Mouse (Mus musculus) hindbrain, embryonic 13.5 days (tissue): ENCODE results near the gene Dna2. TPM values are rescaled to one million over a fixed set of nuclear protein-coding genes. Genes with fewer than 3 reads are reported as not detected.

Experiments used
- ATAC-seq: fragments of 200-750 bp; cut with Nextera tagmentation; 2 replicates; pipeline ENCODE4 v1.8.0; 2017; ENCODE audit warnings: moderate TSS enrichment; ENCODE audit not compliant: low FRiP score
- H3K27ac ChIP-seq: fragments of 300-500 bp; sonication (generic); 2 replicates; pipeline ENCODE4 v1.5.1; 2015; ENCODE audit warnings: inconsistent platforms, mild to moderate bottlenecking, moderate library complexity
- H3K27me3 ChIP-seq: fragments of 300-500 bp; sonication (generic); 2 replicates; pipeline ENCODE4 v1.6.1; 2015; ENCODE audit warnings: mild to moderate bottlenecking, inconsistent platforms
- H3K36me3 ChIP-seq: fragments of 300-500 bp; sonication (generic); 2 replicates; pipeline ENCODE4 v1.6.1; 2015; ENCODE audit warnings: mild to moderate bottlenecking, inconsistent platforms
- H3K4me1 ChIP-seq: fragments of 300-500 bp; sonication (generic); replicated peaks from 2 replicates; pipeline ENCODE4 v1.6.1; 2015; ENCODE audit warnings: inconsistent platforms
- H3K4me2 ChIP-seq: fragments of 300-500 bp; sonication (generic); 2 replicates; pipeline ENCODE4 v1.6.1; 2015; ENCODE audit warnings: inconsistent platforms, mild to moderate bottlenecking, moderate library complexity
- H3K4me3 ChIP-seq: fragments of 300-500 bp; sonication (generic); 2 replicates; pipeline ENCODE4 v1.5.1; 2015; ENCODE audit warnings: mild to moderate bottlenecking, inconsistent platforms
- H3K9ac ChIP-seq: fragments of 300-500 bp; sonication (generic); 2 replicates; pipeline ENCODE4 v1.6.1; 2015; ENCODE audit warnings: mild to moderate bottlenecking, inconsistent platforms
- H3K9me3 ChIP-seq: fragments of 300-500 bp; sonication (generic); 2 replicates; pipeline ENCODE4 v1.6.1; 2016; ENCODE audit warnings: inconsistent platforms
- WGBS: fragments of 180-500 bp; shearing (Covaris S2); methylation state at CpG from one replicate; pipeline ENCODE4 v1.1.7; 2015; 5-methylcytosine and 5-hydroxymethylcytosine counted together
- polyA plus RNA-seq: library from polyadenylated mRNA; unstranded; fragments of >200 nt; fragmentation: Nextera tagmentation; extraction: Ambion mirVana; gene quantifications from 2 replicates; pipeline ENCODE4 v1.2.1, GENCODE M21; 2015

Gene Dna2
- polyA plus RNA-seq, 1 experiment from 2014 or later = 5.1 TPM

DNA sequence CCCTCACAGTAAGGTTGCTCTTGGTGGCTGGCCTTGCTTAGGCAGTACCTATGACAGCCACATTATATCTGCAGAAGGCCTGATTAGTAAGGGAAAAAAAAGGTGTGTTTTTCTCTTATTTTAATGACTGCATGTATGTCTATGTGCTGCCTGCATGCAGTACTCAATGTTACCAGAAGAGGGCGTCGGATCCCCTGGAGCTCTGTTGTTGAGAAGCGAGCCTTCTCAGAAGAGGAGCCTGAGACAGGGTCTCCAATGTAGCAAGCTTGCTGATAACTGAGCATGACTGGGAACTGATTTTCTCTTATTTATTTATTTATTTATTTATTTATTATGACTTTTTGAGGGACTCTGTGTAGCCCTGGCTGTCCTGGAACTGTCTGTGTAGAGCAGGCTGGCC is 40.5 kb downstream of the Dna2 start:
- H3K36me3 ChIP-seq = peaks cover 93% of the 10 kb centered on the region
- ATAC-seq = no peak
- 24% methylated on average over 3 of the region's 3 CpGs for WGBS

DNA sequence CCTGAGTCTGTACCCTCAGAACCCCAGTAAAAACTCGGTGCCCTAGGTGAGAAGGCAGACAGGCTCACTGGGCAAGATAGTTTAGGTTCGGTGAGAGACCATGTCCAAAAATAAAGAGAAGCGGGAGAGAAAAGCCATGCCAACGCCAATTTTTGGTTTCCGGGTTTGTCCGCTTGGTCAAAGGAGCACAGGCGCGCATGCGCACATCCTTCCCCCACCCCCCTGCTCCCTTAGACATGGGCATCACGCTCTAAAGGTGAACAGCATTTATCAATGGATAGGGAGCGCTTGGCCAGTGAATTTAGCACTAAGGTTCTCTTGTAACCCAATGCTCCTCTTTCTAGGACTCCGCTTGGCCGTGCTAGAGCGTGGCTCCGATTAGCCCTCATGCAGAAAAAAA is 43.8 kb downstream of the Dna2 start:
- Histone ChIP-seq H3K27me3 (no peaks in the 10 kb centered on the region), H3K4me1 (no peaks in the 10 kb centered on the region), H3K4me3 (no peak overlapping the region), H3K36me3 (peaks cover 93% of the 10 kb centered on the region), H3K9me3 (no peaks in the 10 kb centered on the region), H3K4me2 (no peak overlapping the region), H3K9ac (no peak overlapping the region), H3K27ac (no peak overlapping the region)
- 92% methylated on average over 15 of the region's 15 CpGs for WGBS
- ATAC-seq = no peak

More for the DNA sequence above, 40.5 kb downstream of the Dna2 start:
- no peak overlapping the region for H3K4me2 ChIP-seq
- H3K4me3 ChIP-seq = no peak overlapping the region
- no peaks in the 10 kb centered on the region for H3K27me3 ChIP-seq
- H3K9me3 ChIP-seq = no peaks in the 10 kb centered on the region
- H3K27ac ChIP-seq = no peak overlapping the region
- no peak overlapping the region for H3K9ac ChIP-seq
- H3K4me1 ChIP-seq = peaks cover under 1% of the 10 kb centered on the region; the same call in 1 of the 2 replicates

DNA sequence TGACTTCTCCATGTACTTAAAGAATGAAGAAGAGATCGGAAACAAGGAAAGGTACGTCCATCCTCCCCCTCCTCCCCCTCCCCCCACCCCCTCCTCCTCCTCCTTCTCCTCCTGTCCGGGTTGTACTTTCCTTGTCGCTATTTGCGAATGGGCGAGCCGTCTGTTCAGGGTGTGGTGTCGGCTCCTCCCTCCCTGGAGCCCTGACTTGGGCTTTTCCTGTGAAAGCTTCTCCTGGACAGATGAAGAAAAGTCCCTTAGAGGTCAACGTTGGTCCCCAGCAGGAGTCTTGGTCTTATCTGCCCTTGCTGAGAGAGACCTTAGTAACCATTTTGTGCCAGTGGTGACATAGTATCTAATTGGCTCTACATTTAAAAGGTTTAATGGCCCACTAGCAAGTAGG is 47.2 kb downstream of the Dna2 start:
- Histone ChIP-seq H3K4me2 (no peak overlapping the region), H3K27ac (no peak overlapping the region), H3K4me1 (no peaks in the 10 kb centered on the region), H3K27me3 (no peaks in the 10 kb centered on the region), H3K4me3 (no peak overlapping the region), H3K9me3 (no peaks in the 10 kb centered on the region), H3K9ac (no peak overlapping the region), H3K36me3 (peaks cover 95% of the 10 kb centered on the region)
- WGBS = 97% methylated on average over 7 of the region's 9 CpGs
- ATAC-seq = no peak

DNA sequence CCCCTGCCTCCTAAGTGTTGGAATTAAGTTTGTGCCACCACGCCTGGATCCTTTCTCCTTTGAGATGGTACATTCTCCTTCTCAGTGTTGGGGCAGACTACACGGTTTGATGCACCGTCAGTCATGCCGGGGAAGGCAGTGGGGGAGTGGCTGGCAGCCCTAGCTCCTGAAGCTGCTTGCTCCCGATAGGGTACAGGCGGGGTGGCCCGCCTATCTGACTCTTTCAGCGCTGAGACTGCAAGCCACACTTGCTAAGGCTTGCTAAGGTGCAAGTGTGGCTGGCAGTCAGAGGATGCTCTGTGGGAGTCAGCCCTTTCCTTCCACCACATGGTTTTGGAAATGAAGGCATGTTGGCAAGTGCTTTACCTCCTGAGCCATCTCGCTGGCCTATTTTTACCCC is 53.8 kb downstream of the Dna2 start:
- H3K36me3 ChIP-seq = peaks cover 93% of the 10 kb centered on the region
- no peaks in the 10 kb centered on the region for H3K4me1 ChIP-seq
- H3K9ac ChIP-seq = no peak overlapping the region
- WGBS = 72% methylated on average over 9 of the region's 9 CpGs
- no peaks in the 10 kb centered on the region for H3K9me3 ChIP-seq
- no peak for ATAC-seq
- H3K27me3 ChIP-seq = no peaks in the 10 kb centered on the region
- H3K27ac ChIP-seq = no peak overlapping the region
- H3K4me2 ChIP-seq = no peak overlapping the region
- H3K4me3 ChIP-seq = no peak overlapping the region

DNA sequence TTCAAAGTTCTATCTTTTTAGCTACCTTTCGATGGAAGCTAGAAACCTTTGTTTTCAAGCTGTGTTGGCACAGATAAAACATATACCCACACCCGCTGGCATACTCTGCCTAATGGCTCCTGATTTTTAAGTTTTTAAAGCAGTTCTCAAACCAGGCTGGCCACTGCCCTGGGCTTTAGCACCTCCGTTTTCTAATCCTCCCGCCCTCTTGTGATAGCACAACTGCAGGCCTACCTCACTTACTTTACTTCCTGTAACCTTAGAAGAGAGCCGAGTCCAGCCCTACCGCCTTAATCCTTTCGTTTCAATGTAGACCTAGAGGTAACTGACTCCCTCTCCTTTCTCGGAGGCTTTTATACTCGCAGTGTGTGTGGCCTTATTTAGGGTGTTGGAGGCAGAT is 56.4 kb downstream of the Dna2 start:
- H3K9me3 ChIP-seq = no peaks in the 10 kb centered on the region
- ATAC-seq = no peak
- H3K4me3 ChIP-seq = no peak overlapping the region
- no peak overlapping the region for H3K9ac ChIP-seq
- no peak overlapping the region for H3K27ac ChIP-seq
- peaks cover 94% of the 10 kb centered on the region for H3K36me3 ChIP-seq
- no peak overlapping the region for H3K4me2 ChIP-seq
- WGBS = 86% methylated on average over 9 of the region's 9 CpGs
- no peaks in the 10 kb centered on the region for H3K4me1 ChIP-seq
- no peaks in the 10 kb centered on the region for H3K27me3 ChIP-seq

DNA sequence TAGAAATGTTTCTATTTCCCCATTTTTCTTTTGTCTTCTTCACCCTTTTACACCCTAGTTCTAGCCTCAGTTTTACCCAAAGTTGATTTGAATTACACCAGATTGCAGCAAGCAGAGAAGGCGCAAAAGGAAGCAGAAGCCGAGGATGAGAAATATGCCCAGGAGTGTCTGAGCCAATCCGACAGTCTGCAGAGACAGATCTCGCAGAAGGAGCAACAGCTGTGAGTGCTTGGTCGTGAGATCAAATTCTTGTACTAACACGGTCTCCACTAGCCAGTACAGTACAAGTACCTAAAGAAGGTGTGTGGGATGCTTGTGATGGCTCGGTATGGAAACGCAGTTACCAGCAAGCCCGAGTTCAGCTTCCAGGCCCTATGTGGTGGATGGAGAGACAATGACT is 57.7 kb downstream of the Dna2 start:
- ATAC-seq = no peak
- peaks cover 91% of the 10 kb centered on the region for H3K36me3 ChIP-seq
- H3K4me2 ChIP-seq = no peak overlapping the region
- H3K9me3 ChIP-seq = no peaks in the 10 kb centered on the region
- H3K27ac ChIP-seq = no peak overlapping the region
- H3K4me1 ChIP-seq = no peaks in the 10 kb centered on the region
- 92% methylated on average over 9 of the region's 9 CpGs for WGBS
- H3K9ac ChIP-seq = no peak overlapping the region
- no peaks in the 10 kb centered on the region for H3K27me3 ChIP-seq
- H3K4me3 ChIP-seq = no peak overlapping the region

DNA sequence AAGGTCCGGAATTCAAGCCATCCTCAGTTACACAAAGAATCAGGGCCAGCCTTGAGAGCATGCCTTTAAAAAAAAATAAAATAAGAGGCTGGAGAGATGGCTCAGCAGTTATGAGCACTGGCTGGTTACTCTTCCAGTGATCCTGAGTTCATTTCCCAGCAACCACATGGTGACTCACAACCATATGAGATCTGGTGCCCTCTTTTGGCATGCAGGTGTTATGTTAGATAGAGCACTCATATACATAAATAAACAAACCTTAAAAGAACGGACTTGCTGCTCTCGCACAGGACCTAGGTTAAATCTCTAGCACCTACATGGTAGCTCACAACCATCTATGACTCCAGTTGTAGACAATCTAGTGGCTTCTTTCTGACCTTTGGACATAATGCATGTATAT is 61.4 kb downstream of the Dna2 start:
- WGBS = 78% methylated on average over 3 of the region's 3 CpGs
- peak overlapping the region; percentile 2; the same call in 1 of the 2 replicates for H3K27ac ChIP-seq
- H3K4me1 ChIP-seq = no peaks in the 10 kb centered on the region
- H3K9me3 ChIP-seq = no peaks in the 10 kb centered on the region
- H3K4me3 ChIP-seq = no peak overlapping the region
- no peak overlapping the region for H3K4me2 ChIP-seq
- ATAC-seq = no peak
- H3K27me3 ChIP-seq = no peaks in the 10 kb centered on the region
- H3K36me3 ChIP-seq = peaks cover 91% of the 10 kb centered on the region
- H3K9ac ChIP-seq = no peak overlapping the region

DNA sequence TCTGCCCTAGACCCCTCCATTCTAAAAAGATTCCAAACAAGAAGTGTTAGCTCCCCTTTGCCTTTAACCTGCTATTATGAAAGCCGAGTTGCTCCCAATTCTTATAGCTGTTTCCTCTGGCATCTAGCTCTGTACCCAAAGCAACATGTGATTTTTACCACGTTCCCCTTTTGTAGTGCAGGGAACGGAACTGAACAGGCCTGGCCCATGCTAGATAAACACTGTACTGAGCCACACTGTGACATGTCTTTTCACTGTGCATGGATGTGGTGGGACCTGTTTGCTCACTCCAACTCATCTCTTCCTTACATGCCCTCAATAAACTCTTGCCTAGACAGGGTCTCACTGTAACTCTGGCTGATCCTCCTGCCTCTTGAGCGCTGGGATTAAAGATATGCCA is 63.4 kb downstream of the Dna2 start:
- Histone ChIP-seq H3K4me2 (no peak overlapping the region), H3K27me3 (no peaks in the 10 kb centered on the region), H3K9ac (no peak overlapping the region), H3K4me3 (no peak overlapping the region), H3K4me1 (no peaks in the 10 kb centered on the region), H3K27ac (no peak overlapping the region), H3K9me3 (no peaks in the 10 kb centered on the region), H3K36me3 (peaks cover 87% of the 10 kb centered on the region)
- ATAC-seq = no peak
- 94% methylated on average over 4 of the region's 4 CpGs for WGBS

DNA sequence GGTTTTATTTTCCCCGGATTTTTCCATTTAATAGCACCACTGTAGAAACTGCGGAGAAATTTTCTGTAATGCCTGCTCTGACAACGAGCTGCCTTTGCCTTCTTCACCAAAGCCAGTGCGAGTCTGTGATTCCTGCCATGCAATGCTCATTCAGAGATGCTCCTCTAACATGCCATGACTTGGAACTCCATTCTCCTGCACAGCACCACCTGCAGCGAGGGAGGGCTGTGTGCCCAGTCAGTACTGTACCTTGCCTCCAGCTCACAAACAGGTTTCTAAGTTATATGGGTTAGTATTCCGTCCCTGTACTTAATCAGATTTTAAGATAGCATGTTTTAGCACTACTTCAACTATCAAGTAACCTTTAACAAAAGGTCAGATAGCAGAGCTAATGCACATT is 64.7 kb downstream of the Dna2 start:
- H3K9me3 ChIP-seq = no peaks in the 10 kb centered on the region
- H3K27me3 ChIP-seq = no peaks in the 10 kb centered on the region
- H3K4me2 ChIP-seq = no peak overlapping the region
- H3K4me3 ChIP-seq = no peak overlapping the region
- 87% methylated on average over 6 of the region's 6 CpGs for WGBS
- H3K36me3 ChIP-seq = peaks cover 88% of the 10 kb centered on the region
- H3K9ac ChIP-seq = no peak overlapping the region
- no peaks in the 10 kb centered on the region for H3K4me1 ChIP-seq
- no peak for ATAC-seq
- H3K27ac ChIP-seq = no peak overlapping the region; the same call in 1 of the 2 replicates

DNA sequence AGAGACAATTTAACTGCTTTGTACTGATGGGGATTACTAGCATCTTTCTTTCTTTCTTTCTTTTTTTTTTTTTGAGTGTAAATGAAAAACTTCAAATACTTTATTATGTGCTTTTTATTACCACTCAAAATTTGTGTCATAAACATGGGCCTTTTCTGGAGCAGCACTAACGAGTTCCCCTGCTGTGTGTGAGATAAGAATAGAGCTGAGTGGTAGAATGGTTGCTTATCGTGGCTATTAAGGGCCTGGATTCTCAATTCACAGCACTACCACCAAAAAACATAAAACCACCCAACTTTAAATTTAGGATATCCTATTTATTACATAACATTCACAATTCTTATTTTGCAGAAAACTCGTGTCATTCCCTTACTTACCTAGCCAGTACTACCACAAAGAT is 66.7 kb downstream of the Dna2 start:
- WGBS = 79% methylated on average over 3 of the region's 3 CpGs
- H3K4me1 ChIP-seq = peaks cover under 1% of the 10 kb centered on the region
- no peak overlapping the region for H3K4me3 ChIP-seq
- no peak overlapping the region for H3K4me2 ChIP-seq
- no peak overlapping the region for H3K27ac ChIP-seq
- ATAC-seq = no peak
- peaks cover 83% of the 10 kb centered on the region for H3K36me3 ChIP-seq
- H3K9ac ChIP-seq = no peak overlapping the region
- no peaks in the 10 kb centered on the region for H3K9me3 ChIP-seq
- no peaks in the 10 kb centered on the region for H3K27me3 ChIP-seq

DNA sequence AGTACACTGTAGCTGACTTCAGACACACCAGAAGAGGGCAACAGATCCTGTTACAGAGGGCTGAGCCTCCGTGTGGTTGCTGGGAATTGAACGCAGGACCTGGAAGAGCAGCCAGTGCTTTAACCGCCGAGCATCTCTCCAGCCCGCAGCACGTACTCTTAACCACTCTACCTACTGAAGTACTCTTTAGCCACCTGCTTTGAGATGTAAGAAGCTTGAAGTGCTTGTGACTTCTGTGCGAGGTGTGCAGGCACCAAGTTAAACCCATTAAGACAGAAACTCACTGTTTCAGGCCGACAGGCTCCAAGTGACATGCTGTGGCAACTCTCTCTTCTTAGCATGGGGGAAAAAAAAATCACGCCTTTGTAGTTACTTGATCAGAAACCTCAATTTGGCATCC is 67.3 kb downstream of the Dna2 start:
- ATAC-seq = no peak
- no peaks in the 10 kb centered on the region for H3K27me3 ChIP-seq
- no peak overlapping the region for H3K27ac ChIP-seq
- H3K4me3 ChIP-seq = no peak overlapping the region
- H3K36me3 ChIP-seq = peaks cover 79% of the 10 kb centered on the region
- H3K9ac ChIP-seq = no peak overlapping the region
- H3K4me2 ChIP-seq = no peak overlapping the region
- H3K9me3 ChIP-seq = no peaks in the 10 kb centered on the region
- WGBS = 92% methylated on average over 9 of the region's 9 CpGs
- H3K4me1 ChIP-seq = peaks cover 4% of the 10 kb centered on the region

DNA sequence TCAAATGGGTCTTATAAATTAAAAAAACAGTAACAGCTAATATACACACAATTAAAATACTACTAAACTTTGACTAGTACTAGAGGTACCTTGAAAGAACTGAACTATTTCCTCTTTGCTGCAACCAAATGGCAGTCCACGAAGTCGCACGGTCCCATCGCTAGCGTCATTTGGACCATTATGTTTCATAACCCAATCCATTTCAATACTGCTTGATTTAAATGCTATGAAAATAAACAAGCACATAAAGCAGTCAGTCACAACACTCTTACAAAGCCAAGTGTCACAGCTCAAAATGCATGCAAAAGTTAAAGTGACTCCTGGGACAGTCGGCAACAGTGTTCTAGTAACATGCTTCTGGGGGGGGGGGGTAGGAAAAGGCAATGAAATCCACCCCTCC is 72.5 kb downstream of the Dna2 start:
- peak overlapping the region; percentile 88 for H3K4me2 ChIP-seq
- no peaks in the 10 kb centered on the region for H3K27me3 ChIP-seq
- 75% methylated on average over 6 of the region's 6 CpGs for WGBS
- no peak overlapping the region for H3K9ac ChIP-seq
- ATAC-seq = no peak
- H3K27ac ChIP-seq = no peak overlapping the region
- H3K4me1 ChIP-seq = peaks cover 32% of the 10 kb centered on the region
- peaks cover 31% of the 10 kb centered on the region for H3K36me3 ChIP-seq
- H3K9me3 ChIP-seq = no peaks in the 10 kb centered on the region
- H3K4me3 ChIP-seq = peak overlapping the region; percentile 7; the same call in 1 of the 2 replicates

DNA sequence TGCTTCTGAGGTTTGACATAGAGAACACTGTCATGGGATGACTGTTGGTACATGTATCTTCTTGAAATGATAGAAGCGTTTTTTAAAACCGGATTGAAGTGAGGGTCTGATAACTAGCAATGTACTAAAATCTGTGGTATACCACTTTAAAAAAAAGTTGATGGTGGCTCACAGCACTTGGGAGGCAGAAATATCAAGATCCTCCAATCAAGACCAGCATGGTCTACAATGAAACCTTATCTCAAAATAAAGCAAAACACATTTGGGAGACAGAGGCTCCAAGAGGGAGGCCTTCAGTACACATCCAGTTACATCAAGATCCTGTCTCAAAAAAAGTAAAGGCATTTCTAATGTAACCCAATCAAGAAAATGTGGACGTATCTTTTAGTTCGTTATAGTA is 74.9 kb downstream of the Dna2 start:
- WGBS = 51% methylated on average over 4 of the region's 4 CpGs
- H3K4me2 ChIP-seq = peak overlapping the region; percentile 88
- no peaks in the 10 kb centered on the region for H3K27me3 ChIP-seq
- peak overlapping the region; percentile 100 for H3K9ac ChIP-seq
- no peaks in the 10 kb centered on the region for H3K9me3 ChIP-seq
- peaks cover 50% of the 10 kb centered on the region for H3K4me1 ChIP-seq
- H3K4me3 ChIP-seq = peak overlapping the region; percentile 94
- no peak overlapping the region for H3K27ac ChIP-seq
- no peak for ATAC-seq
- H3K36me3 ChIP-seq = peaks cover 12% of the 10 kb centered on the region
